Mouse (Mus musculus): ENCODE measurements around the gene Try5. TPM values are rescaled to one million over a fixed set of nuclear protein-coding genes. Genes with fewer than 3 reads are reported as not detected.
"Not testable (repeated sequence)": the region's sequence is repeated elsewhere in the genome, so short reads cannot be mapped to it uniquely, and the experiment has no call there.

Try5 gene
- polyA plus RNA-seq (2015; fragmentation: Nextera tagmentation; extraction: Ambion mirVana): not detected in 2 replicates

GRCm38 (mm10) chr6:41316741-41317140 lies at the start of gene Try5:
Gene Try5 (minus strand): TSS chr6:41316841.
- not testable (repeated sequence) for H3K9me3 ChIP-seq (ENCODE audit: low read length); DNase-seq (ENCODE audit: low spot score); ATAC-seq; H3K4me1 ChIP-seq (ENCODE audit: insufficient read depth, low read depth, low read length); H3K9ac ChIP-seq (replicated peaks; ENCODE audit: low read depth); H3K4me2 ChIP-seq (replicated peaks; ENCODE audit: low read depth, low read length); H3K27me3 ChIP-seq (replicated peaks; ENCODE audit: insufficient read depth, low read length); H3K4me3 ChIP-seq (ENCODE audit: low read depth, low read length); H3K36me3 ChIP-seq (ENCODE audit: insufficient read depth, low read length); H3K27ac ChIP-seq (ENCODE audit: low read length)
- WGBS: 49% methylated on average over 3 of the region's 3 CpGs

DNA sequence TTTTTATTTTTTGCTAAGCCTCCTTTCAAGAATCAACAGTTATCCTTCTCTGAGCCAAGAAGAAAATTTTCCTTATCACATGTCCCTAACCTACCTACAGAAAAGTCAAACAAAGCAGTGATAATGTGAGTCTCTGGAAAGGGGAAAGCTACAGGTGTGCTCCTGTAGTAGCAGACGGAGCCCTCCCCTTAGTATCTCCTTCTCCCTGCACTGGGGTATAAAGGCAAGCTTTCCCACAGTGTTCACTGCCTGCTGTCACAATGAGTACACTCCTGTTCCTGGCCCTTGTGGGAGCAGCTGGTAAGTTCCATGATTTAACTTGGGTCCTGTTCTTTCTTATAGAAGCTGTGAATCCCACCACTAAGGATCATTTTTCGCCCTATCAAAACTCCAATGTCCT lies 37.3 kb upstream of the Try5 start, which contains the start of gene Try10:
Gene Try10, plus strand, starts transcription at position 174 of the 400 bp plus-strand sequence.
- 52% methylated on average over 2 of the region's 2 CpGs for WGBS
- no peak for ATAC-seq

GRCm38 (mm10) chr6:41301969-41302368 lies 14.7 kb downstream of the Try5 start, which contains the start of gene Try4:
Gene Try4 (plus strand): TSS chr6:41302269.
- WGBS: 28% methylated on average over 1 of the region's 1 CpGs

More for the DNA sequence above, 37.3 kb upstream of the Try5 start, which contains the start of gene Try10:
- Histone ChIP-seq H3K36me3 (ENCODE audit: insufficient read depth, low read length) (no peaks in the 10 kb centered on the region), H3K27me3 (replicated peaks; ENCODE audit: insufficient read depth, low read length) (no peaks in the 10 kb centered on the region), H3K9ac (replicated peaks; ENCODE audit: low read depth) (no peak within 1 kb of the TSS), H3K4me3 (ENCODE audit: low read depth, low read length) (no peak within 1 kb of the TSS), H3K9me3 (ENCODE audit: low read length) (no peaks in the 10 kb centered on the region), H3K4me2 (replicated peaks; ENCODE audit: low read depth, low read length) (no peak within 1 kb of the TSS), H3K27ac (ENCODE audit: low read length) (no peak within 1 kb of the TSS), H3K4me1 (ENCODE audit: insufficient read depth, low read depth, low read length) (no peaks in the 10 kb centered on the region)
- DNase-seq (ENCODE audit: low spot score): no peak
- TF ChIP-seq EP300 (IDR thresholded peaks at IDR 0.05) (no peak), CTCF (IDR thresholded peaks at IDR 0.05) (no peak)

DNA sequence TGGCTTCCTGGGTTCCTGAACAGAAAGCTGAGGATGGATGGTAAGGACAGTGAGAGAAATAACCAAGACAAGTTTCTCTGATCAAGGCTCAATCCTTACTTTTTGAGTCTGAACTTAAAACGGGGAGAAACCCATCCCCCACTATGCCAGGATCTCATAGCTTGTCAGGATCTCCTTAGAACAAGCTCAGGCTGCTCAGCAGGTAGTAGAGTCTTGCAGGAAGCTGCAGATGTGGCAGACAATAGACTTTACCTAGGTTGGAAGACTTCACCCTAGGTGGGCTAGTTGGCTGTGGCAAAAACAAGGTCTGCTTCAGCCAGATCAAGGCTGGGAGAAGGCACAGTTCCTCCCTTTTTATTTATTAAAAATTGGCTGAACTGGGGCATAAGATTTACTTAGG lies 18.4 kb downstream of the Try5 start:
- 25% methylated on average over 1 of the region's 1 CpGs for WGBS
- Histone ChIP-seq H3K27ac (ENCODE audit: low read length) (no peak overlapping the region), H3K27me3 (replicated peaks; ENCODE audit: insufficient read depth, low read length) (no peaks in the 10 kb centered on the region), H3K36me3 (ENCODE audit: insufficient read depth, low read length) (no peaks in the 10 kb centered on the region), H3K4me2 (replicated peaks; ENCODE audit: low read depth, low read length) (no peak overlapping the region), H3K9ac (replicated peaks; ENCODE audit: low read depth) (no peak overlapping the region), H3K4me3 (ENCODE audit: low read depth, low read length) (no peak overlapping the region), H3K9me3 (ENCODE audit: low read length) (no peaks in the 10 kb centered on the region), H3K4me1 (ENCODE audit: insufficient read depth, low read depth, low read length) (no peaks in the 10 kb centered on the region)
- ATAC-seq (no peak), DNase-seq (ENCODE audit: low spot score) (no peak)
- TF ChIP-seq EP300 (IDR thresholded peaks at IDR 0.05): no peak
- TF ChIP-seq CTCF (IDR thresholded peaks at IDR 0.05): no peak

More at GRCm38 (mm10) chr6:41301969-41302368, 14.7 kb downstream of the Try5 start, which contains the start of gene Try4:
- Histone ChIP-seq H3K4me1 (ENCODE audit: insufficient read depth, low read depth, low read length) (no peaks in the 10 kb centered on the region), H3K9ac (replicated peaks; ENCODE audit: low read depth) (no peak within 1 kb of the TSS), H3K27ac (ENCODE audit: low read length) (no peak within 1 kb of the TSS), H3K4me2 (replicated peaks; ENCODE audit: low read depth, low read length) (no peak within 1 kb of the TSS), H3K27me3 (replicated peaks; ENCODE audit: insufficient read depth, low read length) (no peaks in the 10 kb centered on the region), H3K9me3 (ENCODE audit: low read length) (no peaks in the 10 kb centered on the region), H3K36me3 (ENCODE audit: insufficient read depth, low read length) (no peaks in the 10 kb centered on the region), H3K4me3 (ENCODE audit: low read depth, low read length) (no peak within 1 kb of the TSS)
- TF ChIP-seq CTCF (IDR thresholded peaks at IDR 0.05) (no peak), EP300 (IDR thresholded peaks at IDR 0.05) (no peak)
- ATAC-seq: no peak
- DNase-seq (ENCODE audit: low spot score): no peak

DNA sequence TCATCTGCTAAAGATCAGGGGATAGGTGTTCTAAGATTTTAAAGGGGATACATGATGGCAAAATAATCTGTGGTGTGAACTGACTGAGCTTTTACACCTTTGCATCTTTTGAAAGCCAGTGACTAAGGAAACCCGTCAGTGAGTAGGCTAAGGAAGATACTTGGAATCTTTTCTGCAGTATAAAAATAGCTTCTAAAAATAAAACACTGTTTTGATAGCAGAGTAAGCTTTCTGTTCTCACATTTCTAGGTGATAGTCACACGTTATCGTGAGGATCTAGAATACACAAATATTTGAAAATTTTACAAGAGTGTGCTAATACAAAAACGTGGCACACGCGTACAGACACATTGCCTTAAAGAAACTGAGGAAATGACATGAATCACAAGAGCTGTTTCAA lies 50.5 kb downstream of the Try5 start:
- Histone ChIP-seq H3K9ac (replicated peaks; ENCODE audit: low read depth) (no peak overlapping the region), H3K36me3 (ENCODE audit: insufficient read depth, low read length) (no peaks in the 10 kb centered on the region), H3K4me2 (replicated peaks; ENCODE audit: low read depth, low read length) (no peak overlapping the region), H3K4me3 (ENCODE audit: low read depth, low read length) (no peak overlapping the region), H3K27ac (ENCODE audit: low read length) (no peak overlapping the region), H3K4me1 (ENCODE audit: insufficient read depth, low read depth, low read length) (no peaks in the 10 kb centered on the region), H3K27me3 (replicated peaks; ENCODE audit: insufficient read depth, low read length) (no peaks in the 10 kb centered on the region), H3K9me3 (ENCODE audit: low read length) (no peaks in the 10 kb centered on the region)
- TF ChIP-seq CTCF (IDR thresholded peaks at IDR 0.05) (no peak), EP300 (IDR thresholded peaks at IDR 0.05) (no peak)
- WGBS: 78% methylated on average over 6 of the region's 6 CpGs
- no peak for DNase-seq (ENCODE audit: low spot score)
- no peak for ATAC-seq

- no peaks in the 10 kb centered on the region for H3K4me1 ChIP-seq (ENCODE audit: insufficient read depth, low read depth, low read length)
- no peak overlapping the region for H3K27ac ChIP-seq (ENCODE audit: low read length)
- WGBS: 39% methylated on average over 3 of the region's 3 CpGs
- H3K9ac ChIP-seq (replicated peaks; ENCODE audit: low read depth): no peak overlapping the region
- TF ChIP-seq EP300 (IDR thresholded peaks at IDR 0.05) (no peak), CTCF (IDR thresholded peaks at IDR 0.05) (peak; percentile 19; the same call in 1 of the 2 replicates)
- H3K4me3 ChIP-seq (ENCODE audit: low read depth, low read length): no peak overlapping the region
- no peaks in the 10 kb centered on the region for H3K27me3 ChIP-seq (replicated peaks; ENCODE audit: insufficient read depth, low read length)
- no peaks in the 10 kb centered on the region for H3K9me3 ChIP-seq (ENCODE audit: low read length)
- DNase-seq (ENCODE audit: low spot score) (peak; percentile 6), ATAC-seq (no peak)
- H3K36me3 ChIP-seq (ENCODE audit: insufficient read depth, low read length): no peaks in the 10 kb centered on the region
- no peak overlapping the region for H3K4me2 ChIP-seq (replicated peaks; ENCODE audit: low read depth, low read length)
These were observed 53.8 kb downstream of the Try5 start for GRCm38 (mm10) chr6:41262796-41263195.

Other genes starting within 250 kb of the Try5 start
- not detected in 2 replicates for gene Try4, start 14.6 kb downstream of the Try5 start, polyA plus RNA-seq (2015; fragmentation: Nextera tagmentation; extraction: Ambion mirVana)
- not detected in 2 replicates for gene Try10, start 37.3 kb upstream of the Try5 start, polyA plus RNA-seq (2015; fragmentation: Nextera tagmentation; extraction: Ambion mirVana)
- gene Prss3, start 60.8 kb upstream of the Try5 start, polyA plus RNA-seq (2015; fragmentation: Nextera tagmentation; extraction: Ambion mirVana): not detected in 2 replicates
- gene Gm5771, start 75.5 kb upstream of the Try5 start, polyA plus RNA-seq (2015; fragmentation: Nextera tagmentation; extraction: Ambion mirVana): not detected in 2 replicates
- not detected in 2 replicates for gene Gm10334, start 129.3 kb upstream of the Try5 start, polyA plus RNA-seq (2015; fragmentation: Nextera tagmentation; extraction: Ambion mirVana)
- gene Prss1, start 142.1 kb upstream of the Try5 start, polyA plus RNA-seq (2015; fragmentation: Nextera tagmentation; extraction: Ambion mirVana): not detected in 2 replicates
- gene Prss2, start 204.9 kb upstream of the Try5 start, polyA plus RNA-seq (2015; fragmentation: Nextera tagmentation; extraction: Ambion mirVana): not detected in 2 replicates

Data from lung, postnatal 0 days (tissue).